Mouse (Mus musculus) lung, adult 2 months (tissue): ENCODE measurements around the gene Tenm3. TPM values are rescaled to one million over a fixed set of nuclear protein-coding genes. Genes with fewer than 3 reads are reported as not detected.

Source experiments
- DNase-seq: peaks from one replicate; pipeline ENCODE4 v3.0.0; 2022
- H3K4me1 ChIP-seq: fragments of 200-500 bp; 2 replicates; pipeline ENCODE4 v1.6.1; 2011; ENCODE audit warnings: low read length; ENCODE audit not compliant: control insufficient read depth, insufficient read depth
- H3K4me3 ChIP-seq: fragments of 200-500 bp; replicated peaks from 2 replicates; pipeline ENCODE3; 2011; ENCODE audit warnings: low read depth, mild to moderate bottlenecking, control low read depth, low read length; ENCODE audit errors: extremely low read depth
- CTCF ChIP-seq: fragments of 200-500 bp; IDR thresholded peaks from 2 replicates; pipeline ENCODE4 v1.5.1; 2011; ENCODE audit warnings: mild to moderate bottlenecking, low read length, control low read depth; ENCODE audit not compliant: insufficient read depth
- POLR2A ChIP-seq: fragments of 200-500 bp; IDR thresholded peaks from 2 replicates; pipeline ENCODE4 v1.6.1; 2011; ENCODE audit warnings: low read depth, mild to moderate bottlenecking, control low read depth, low read length, borderline replicate concordance; ENCODE audit errors: extremely low read depth
- WGBS: fragments of 180-500 bp; shearing (Covaris S2); methylation state at CpG from one replicate; pipeline ENCODE4 v1.1.7; 2018; 5-methylcytosine and 5-hydroxymethylcytosine counted together
- polyA plus RNA-seq: library from polyadenylated mRNA; depleted of rRNA; stranded (reverse); fragments of >200 nt; gene quantifications from 2 replicates; pipeline ENCODE4 v1.2.3, GENCODE M21; 2012

The Tenm3 gene
- polyA plus RNA-seq, 1 experiment, result 1.1 TPM

GRCm38 (mm10) chr8:48490635-48491165 lies 353.1 kb downstream of the Tenm3 start:
- 86% methylated on average over 6 of the region's 6 CpGs for WGBS
- no peak overlapping the region for H3K4me3 ChIP-seq
- no peak for DNase-seq
- H3K4me1 ChIP-seq, result no peaks in the 10 kb centered on the region
- TF ChIP-seq CTCF (no peak), POLR2A (no peak)

- no peak for DNase-seq
- no peak overlapping the region for H3K4me3 ChIP-seq
- no peaks in the 10 kb centered on the region for H3K4me1 ChIP-seq
- 86% methylated on average over 18 of the region's 18 CpGs for WGBS
- TF ChIP-seq POLR2A, result no peak
Measured at GRCm38 (mm10) chr8:48489936-48490634, 353.7 kb downstream of the Tenm3 start.

GRCm38 (mm10) chr8:48489417-48489816 lies 354.3 kb downstream of the Tenm3 start:
- H3K4me1 ChIP-seq, result no peaks in the 10 kb centered on the region
- no peak for DNase-seq
- 66% methylated on average over 4 of the region's 4 CpGs for WGBS
- TF ChIP-seq POLR2A (no peak), CTCF (no peak)
- no peak overlapping the region for H3K4me3 ChIP-seq

- WGBS, result 67% methylated on average over 7 of the region's 7 CpGs
- Histone ChIP-seq H3K4me3 (no peak overlapping the region), H3K4me1 (no peaks in the 10 kb centered on the region)
- no peak for DNase-seq
- TF ChIP-seq POLR2A (no peak), CTCF (no peak)
Measured at GRCm38 (mm10) chr8:48488809-48489208, 354.9 kb downstream of the Tenm3 start.

GRCm38 (mm10) chr8:48484143-48484542 lies 359.6 kb downstream of the Tenm3 start:
- no peak for TF ChIP-seq POLR2A
- TF ChIP-seq CTCF, result no peak
- WGBS, result 58% methylated on average over 5 of the region's 5 CpGs
- H3K4me3 ChIP-seq, result no peak overlapping the region
- H3K4me1 ChIP-seq, result no peaks in the 10 kb centered on the region
- DNase-seq, result no peak

- TF ChIP-seq POLR2A (no peak), CTCF (no peak)
- H3K4me1 ChIP-seq, result no peaks in the 10 kb centered on the region
- no peak for DNase-seq
- no peak overlapping the region for H3K4me3 ChIP-seq
- 71% methylated on average over 33 of the region's 33 CpGs for WGBS
Measured at GRCm38 (mm10) chr8:48481709-48482671, 361.8 kb downstream of the Tenm3 start.

- DNase-seq, result no peak
- WGBS, result 67% methylated on average over 8 of the region's 8 CpGs
- no peak overlapping the region for H3K4me3 ChIP-seq
- TF ChIP-seq CTCF (no peak), POLR2A (no peak)
- H3K4me1 ChIP-seq, result no peaks in the 10 kb centered on the region
Measured at GRCm38 (mm10) chr8:48477371-48477935, 366.3 kb downstream of the Tenm3 start.

- TF ChIP-seq CTCF (no peak), POLR2A (no peak)
- WGBS, result 27% methylated on average over 1 of the region's 1 CpGs
- no peak for DNase-seq
- no peak overlapping the region for H3K4me3 ChIP-seq
- no peaks in the 10 kb centered on the region for H3K4me1 ChIP-seq
Measured at GRCm38 (mm10) chr8:48476896-48477295, 366.9 kb downstream of the Tenm3 start.

GRCm38 (mm10) chr8:48467633-48468032 lies 376.1 kb downstream of the Tenm3 start:
- Histone ChIP-seq H3K4me1 (no peaks in the 10 kb centered on the region), H3K4me3 (no peak overlapping the region)
- TF ChIP-seq POLR2A, result no peak
- TF ChIP-seq CTCF, result no peak
- 86% methylated on average over 5 of the region's 5 CpGs for WGBS
- no peak for DNase-seq
